Mouse (Mus musculus) myocyte (in vitro differentiated cells): ENCODE results near the gene Chek2. TPM values are rescaled to one million over a fixed set of nuclear protein-coding genes. Genes with fewer than 3 reads are reported as not detected.
A peak's percentile ranks its signal among the peaks of the same experiment; 100 is the strongest.

Source experiments
- H3K27me3 ChIP-seq: one replicate; pipeline ENCODE4 v1.6.1; 2011; ENCODE audit not compliant: control insufficient read depth, insufficient read depth, insufficient read length
- H3K36me3 ChIP-seq: one replicate; pipeline ENCODE4 v1.6.1; 2011; ENCODE audit not compliant: control insufficient read depth, insufficient read depth
- H3K4me2 ChIP-seq: one replicate; pipeline ENCODE4 v1.6.1; 2011; ENCODE audit warnings: low read depth, control low read depth
- H3K4me3 ChIP-seq: one replicate; pipeline ENCODE4 v1.5.1; 2011; ENCODE audit warnings: mild to moderate bottlenecking, control low read depth, moderate library complexity
- H3K79me2 ChIP-seq: one replicate; pipeline ENCODE4 v1.6.1; 2011; ENCODE audit not compliant: control insufficient read depth, insufficient read depth
- H3ac ChIP-seq: one replicate; pipeline ENCODE4 v1.6.1; 2011; ENCODE audit not compliant: control insufficient read depth, insufficient read length
- CEBPB ChIP-seq: IDR thresholded peaks from 2 replicates; pipeline ENCODE4 v1.6.1; 2011; ENCODE audit warnings: mild to moderate bottlenecking, moderate library complexity; ENCODE audit not compliant: poor library complexity, insufficient read depth, severe bottlenecking
- E2F4 ChIP-seq: IDR thresholded peaks from one replicate; pipeline ENCODE4 v1.6.1; 2011; ENCODE audit warnings: mild to moderate bottlenecking, control low read depth, moderate library complexity; ENCODE audit not compliant: insufficient read depth
- MAX ChIP-seq: IDR thresholded peaks from one replicate; pipeline ENCODE4 v1.6.1; 2011; ENCODE audit warnings: low read depth, mild to moderate bottlenecking, control low read depth
- MYOD1 ChIP-seq, 3 experiments: IDR thresholded peaks; one replicate each; pipeline ENCODE4 v1.6.1; 2011; ENCODE audit warnings: control low read depth in 2 of 3, low read depth in 2 of 3, mild to moderate bottlenecking in 2 of 3, moderate library complexity in 1 of 3; ENCODE audit not compliant: insufficient read length in 2 of 3, control insufficient read depth in 1 of 3
- MYOG ChIP-seq, 3 experiments: IDR thresholded peaks; one replicate each; pipeline ENCODE4 v1.6.1; 2011; ENCODE audit warnings: control low read depth in 2 of 3, low read depth in 2 of 3, mild to moderate bottlenecking in 2 of 3; ENCODE audit not compliant: insufficient read length in 2 of 3, control insufficient read depth in 1 of 3, insufficient read depth in 1 of 3
- POLR2A ChIP-seq: IDR thresholded peaks from one replicate; pipeline ENCODE4 v1.6.1; 2011; ENCODE audit warnings: low read depth, mild to moderate bottlenecking, control low read depth, moderate library complexity; ENCODE audit not compliant: insufficient read length
- POLR2AphosphoS2 ChIP-seq: IDR thresholded peaks from one replicate; pipeline ENCODE4 v1.6.1; 2011; ENCODE audit warnings: low read depth, control low read depth; ENCODE audit not compliant: insufficient read length
- REST ChIP-seq: IDR thresholded peaks from one replicate; pipeline ENCODE4 v1.6.1; 2011; ENCODE audit warnings: mild to moderate bottlenecking, control low read depth, moderate library complexity; ENCODE audit not compliant: insufficient read depth, insufficient read length
- SRF ChIP-seq: IDR thresholded peaks from one replicate; pipeline ENCODE4 v1.6.1; 2011; ENCODE audit warnings: low read depth; ENCODE audit not compliant: control insufficient read depth, insufficient read length
- TCF12 ChIP-seq: IDR thresholded peaks from one replicate; pipeline ENCODE4 v1.6.1; 2011; ENCODE audit warnings: mild to moderate bottlenecking, control low read depth; ENCODE audit not compliant: poor library complexity, insufficient read depth, severe bottlenecking
- TCF3 ChIP-seq: IDR thresholded peaks from one replicate; pipeline ENCODE4 v1.6.1; 2011; ENCODE audit warnings: low read depth, control low read depth; ENCODE audit not compliant: insufficient read length
- USF1 ChIP-seq: IDR thresholded peaks from one replicate; pipeline ENCODE4 v1.6.1; 2011; ENCODE audit warnings: low read depth, mild to moderate bottlenecking, control low read depth, moderate library complexity
- polyA plus RNA-seq: library from polyadenylated mRNA; unstranded; fragments of >200 nt; fragmentation: generic; extraction: Trizol; gene quantifications from one replicate; pipeline ENCODE4 v1.2.1, GENCODE M21; 2012; ENCODE audit warnings: missing spikeins

The Chek2 gene
- polyA plus RNA-seq, 1 experiment, result 6.2 TPM

- H3ac ChIP-seq, result peak overlapping the region; percentile 39
- no peaks in the 10 kb centered on the region for H3K27me3 ChIP-seq
- H3K4me3 ChIP-seq, result peak overlapping the region; percentile 43
- no peaks in the 10 kb centered on the region for H3K36me3 ChIP-seq
- TF ChIP-seq MYOD1 (IDR thresholded peaks at IDR 0.05; ENCODE audit: control insufficient read depth in 1 of 3, insufficient read length in 2 of 3, low read depth in 2 of 3), result peak in 1 of 3 experiments; percentile 17
- TF ChIP-seq REST, result no peak
- no peaks in the 10 kb centered on the region for H3K79me2 ChIP-seq
- H3K4me2 ChIP-seq, result peak overlapping the region; percentile 84
Observed at GRCm38 (mm10) chr5:110839038-110839677, 621 bp upstream of the Chek2 start.

GRCm38 (mm10) chr5:110840465-110840864 lies 686 bp downstream of the Chek2 start:
- H3K36me3 ChIP-seq, result no peaks in the 10 kb centered on the region
- H3ac ChIP-seq, result no peak overlapping the region
- H3K79me2 ChIP-seq, result no peaks in the 10 kb centered on the region
- H3K4me3 ChIP-seq, result peak overlapping the region; percentile 43
- no peaks in the 10 kb centered on the region for H3K27me3 ChIP-seq
- no peak for TF ChIP-seq MYOD1 (IDR thresholded peaks at IDR 0.05; ENCODE audit: control insufficient read depth in 1 of 3, insufficient read length in 2 of 3, low read depth in 2 of 3)
- TF ChIP-seq USF1, result peak; percentile 77
- H3K4me2 ChIP-seq, result peak overlapping the region; percentile 78

GRCm38 (mm10) chr5:110841046-110841862 lies 1.5 kb downstream of the Chek2 start:
- Histone ChIP-seq H3ac (no peak overlapping the region), H3K79me2 (no peaks in the 10 kb centered on the region), H3K27me3 (no peaks in the 10 kb centered on the region), H3K4me3 (peak overlapping the region; percentile 43), H3K36me3 (no peaks in the 10 kb centered on the region), H3K4me2 (no peak overlapping the region)
- TF ChIP-seq MYOD1 (IDR thresholded peaks at IDR 0.05; ENCODE audit: control insufficient read depth in 1 of 3, insufficient read length in 2 of 3, low read depth in 2 of 3) (no peak), CEBPB (no peak), TCF12 (no peak), REST (no peak), MYOG (IDR thresholded peaks at IDR 0.05; ENCODE audit: control insufficient read depth in 1 of 3, insufficient read depth in 1 of 3, insufficient read length in 2 of 3, low read depth in 2 of 3) (no peak), SRF (no peak), POLR2AphosphoS2 (no peak), TCF3 (no peak), POLR2A (no peak), USF1 (no peak), MAX (no peak)

- Histone ChIP-seq H3K36me3 (peaks cover 4% of the 10 kb centered on the region), H3ac (no peak overlapping the region), H3K4me3 (no peak overlapping the region), H3K4me2 (no peak overlapping the region), H3K27me3 (no peaks in the 10 kb centered on the region), H3K79me2 (no peaks in the 10 kb centered on the region)
- TF ChIP-seq REST (no peak), TCF3 (no peak), CEBPB (no peak), USF1 (no peak), TCF12 (no peak), POLR2A (no peak), MYOD1 (IDR thresholded peaks at IDR 0.05; ENCODE audit: control insufficient read depth in 1 of 3, insufficient read length in 2 of 3, low read depth in 2 of 3) (no peak), MAX (no peak), MYOG (IDR thresholded peaks at IDR 0.05; ENCODE audit: control insufficient read depth in 1 of 3, insufficient read depth in 1 of 3, insufficient read length in 2 of 3, low read depth in 2 of 3) (no peak), E2F4 (no peak), SRF (no peak), POLR2AphosphoS2 (no peak)
Observed at GRCm38 (mm10) chr5:110852990-110853389, 13.2 kb downstream of the Chek2 start.

- TF ChIP-seq USF1 (no peak), CEBPB (no peak), MYOD1 (IDR thresholded peaks at IDR 0.05; ENCODE audit: control insufficient read depth in 1 of 3, insufficient read length in 2 of 3, low read depth in 2 of 3) (peak in 2 of 3 experiments; percentile 21 to 35), SRF (no peak), E2F4 (no peak), POLR2AphosphoS2 (no peak), MYOG (IDR thresholded peaks at IDR 0.05; ENCODE audit: control insufficient read depth in 1 of 3, insufficient read depth in 1 of 3, insufficient read length in 2 of 3, low read depth in 2 of 3) (peak in 1 of 3 experiments; percentile 19)
- no peaks in the 10 kb centered on the region for H3K36me3 ChIP-seq
- H3K4me3 ChIP-seq, result no peak overlapping the region
- no peaks in the 10 kb centered on the region for H3K79me2 ChIP-seq
- no peaks in the 10 kb centered on the region for H3K27me3 ChIP-seq
- H3K4me2 ChIP-seq, result no peak overlapping the region
- H3ac ChIP-seq, result no peak overlapping the region
Observed at GRCm38 (mm10) chr5:110857091-110857490, 17.3 kb downstream of the Chek2 start.
